28 mouse cellular contexts compared by ENCODE assay signal in genomic region chr10:123144256-123144655, GRCm38 (mm10). TPM values are rescaled to one million over a fixed set of nuclear protein-coding genes. Genes with fewer than 3 reads are reported as not detected.
DNase-seq lines count a peak whose midpoint lies in the region; ATAC-seq and TF ChIP-seq lines count a peak whose summit lies in the region.
"Had no signal": no experiment of that assay in that cellular context is flagged by ENCODE, and none has a peak within 500 bp of the region (broad histone marks: within the 10 kb centered on the region; RNA-seq: fewer than 3 reads in every experiment).

No protein-coding gene starts in this region.

- H3K4me2 ChIP-seq in heart, postnatal 0 days (ENCODE audit: low read depth, low read length): no peak overlapping the region
- H3K4me2 ChIP-seq: embryonic facial prominence, embryonic 15.5 days; hindbrain, embryonic 13.5 days; limb, embryonic 15.5 days; liver, embryonic 13.5 days; midbrain, embryonic 13.5 days; neural tube, embryonic 13.5 days had no signal

- H3K9me3 ChIP-seq in heart, postnatal 0 days (replicated peaks; ENCODE audit: control insufficient read depth, low read length): no peaks in the 10 kb centered on the region
- H3K9me3 ChIP-seq: embryonic facial prominence, embryonic 10.5 days; embryonic facial prominence, embryonic 15.5 days; G1E; hindbrain, embryonic 13.5 days; limb, embryonic 10.5 days; limb, embryonic 15.5 days; liver, embryonic 13.5 days; midbrain, embryonic 13.5 days; neural tube, embryonic 13.5 days had no signal

- H3K36me3 ChIP-seq in heart, postnatal 0 days (replicated peaks; ENCODE audit: control insufficient read depth, insufficient read depth, low read length): peaks cover 16% of the 10 kb centered on the region; the same call in 1 of the 2 replicates

- H3K27me3 ChIP-seq in heart, postnatal 0 days (ENCODE audit: control insufficient read depth, insufficient read depth, low read length): no peaks in the 10 kb centered on the region
- H3K27me3 ChIP-seq: embryonic facial prominence, embryonic 15.5 days; hindbrain, embryonic 13.5 days; limb, embryonic 15.5 days; liver, embryonic 13.5 days; midbrain, embryonic 13.5 days; neural tube, embryonic 13.5 days had no signal

- H3K27ac ChIP-seq in heart, postnatal 0 days (ENCODE audit: low read depth): peak overlapping the region; percentile 22; the same call in 1 of the 2 replicates
- H3K27ac ChIP-seq: embryonic facial prominence, embryonic 10.5 days; embryonic facial prominence, embryonic 15.5 days; hindbrain, embryonic 13.5 days; kidney, postnatal 0 days; limb, embryonic 10.5 days; limb, embryonic 15.5 days; liver, embryonic 13.5 days; macrophage; midbrain, embryonic 13.5 days; neural tube, embryonic 13.5 days had no signal

- H3K9ac ChIP-seq in heart, postnatal 0 days (replicated peaks; ENCODE audit: low read depth, low read length): no peak overlapping the region
- H3K9ac ChIP-seq: embryonic facial prominence, embryonic 15.5 days; hindbrain, embryonic 13.5 days; limb, embryonic 15.5 days; liver, embryonic 13.5 days; midbrain, embryonic 13.5 days; neural tube, embryonic 13.5 days had no signal

- 73% methylated on average over 8 of the region's 8 CpGs for WGBS in heart, postnatal 0 days

- intact Hi-C loops in heart, postnatal 14 days (cut with DNase I): no loop called here
- intact Hi-C loops in left cerebral cortex, postnatal 25 days (cut with DNase I): no loop called here
- intact Hi-C loops in left cerebral cortex, postnatal 4 days (cut with DNase I): no loop called here

- TF ChIP-seq EP300 in heart, postnatal 0 days (IDR thresholded peaks at IDR 0.05; ENCODE audit: low read depth): no peak

- H3K4me1 ChIP-seq in heart, postnatal 0 days (ENCODE audit: control insufficient read depth, insufficient read depth): peaks cover 9% of the 10 kb centered on the region
- H3K4me1 ChIP-seq: embryonic facial prominence, embryonic 15.5 days; liver, embryonic 13.5 days; midbrain, embryonic 13.5 days had no signal

- no peak for DNase-seq in frontal cortex, postnatal 25 days (ENCODE audit: low spot score in 2 of 2)
- no peak for DNase-seq in heart, postnatal 0 days (ENCODE audit: low spot score)
- no peak for DNase-seq in heart, postnatal 14 days
- peak; percentile 39 to 78 for DNase-seq in left cerebral cortex, postnatal 25 days (ENCODE audit: low spot score in 2 of 2)
- DNase-seq in left cerebral cortex, postnatal 4 days: no peak
- peak; percentile 68 for DNase-seq in brain, adult 2 months (ENCODE audit: low read depth, low spot score)
- DNase-seq: adrenal gland, adult 8-10 months; cerebellum, adult 8-10 months; heart, postnatal 4 days; kidney, adult 8-10 months; kidney, postnatal 4 days; liver, embryonic 13.5 days; lung, adult 18-20 months; lung, postnatal 10 days; thymus, postnatal 4 days had no signal

- peak; percentile 83 for ATAC-seq in frontal cortex, adult (ENCODE audit: low TSS enrichment)
- ATAC-seq in heart, postnatal 0 days (ENCODE audit: insufficient read depth, low read depth): no peak
- ATAC-seq: forebrain, embryonic 14.5 days; intestine, embryonic 16.5 days; midbrain, embryonic 13.5 days had no signal

- no peak for TF ChIP-seq CTCF in heart, postnatal 0 days (IDR thresholded peaks at IDR 0.05; ENCODE audit: low read depth)

- H3K4me3 ChIP-seq in heart, postnatal 0 days (ENCODE audit: low read depth, low read length): no peak overlapping the region
- H3K4me3 ChIP-seq: embryonic facial prominence, embryonic 10.5 days; embryonic facial prominence, embryonic 15.5 days; hindbrain, embryonic 13.5 days; limb, embryonic 10.5 days; limb, embryonic 15.5 days; liver, embryonic 13.5 days; midbrain, embryonic 13.5 days; neural tube, embryonic 13.5 days had no signal

RNA-seq across cellular contexts. Expression of gene Usp15, which starts 52.5 kb away (rescaled TPM):
- total RNA-seq in heart, postnatal 0 days (2014; rRNA removed; ENCODE audit: low replicate concordance): 28.0 and 34.3 TPM in 2 replicates
- 51.5 and 56.5 TPM in 2 replicates for polyA plus RNA-seq in heart, postnatal 0 days (2015; fragmentation: Nextera tagmentation; extraction: Ambion mirVana)
- 10 to 100 TPM; 77.8 to 85.6 TPM for total RNA-seq in heart, postnatal 14 days (2021)
- 100 to 1,000 TPM; 107 to 108 TPM for total RNA-seq in left cerebral cortex, postnatal 25 days (2021)
- total RNA-seq in left cerebral cortex, postnatal 4 days (2021): 100 to 1,000 TPM; 129 to 130 TPM

Comparison
In these comparisons a context has a peak if more than half of its experiments do, and no peak if none do; other contexts are left out.
1. DNase-seq: peak in left cerebral cortex, postnatal 25 days (2 of 2) and brain, adult 2 months (single experiment); none in frontal cortex, postnatal 25 days (0 of 2), heart, postnatal 0 days (single experiment), heart, postnatal 14 days (0 of 2) and left cerebral cortex, postnatal 4 days (single experiment).